Mouse (Mus musculus) CH12.LX (cell line): ENCODE measurements around the gene Gpr183. TPM values are rescaled to one million over a fixed set of nuclear protein-coding genes. Genes with fewer than 3 reads are reported as not detected.
A peak's percentile ranks its signal among the peaks of the same experiment; 100 is the strongest.

Experiments used
- DNase-seq: peaks from one replicate; pipeline ENCODE4 v3.0.0-alpha.2; 2013; ENCODE audit errors: extremely low read depth
- H3K27ac ChIP-seq: 2 replicates; pipeline ENCODE4 v1.5.1; 2012; ENCODE audit warnings: low read depth, mild to moderate bottlenecking, control low read depth, moderate library complexity; ENCODE audit not compliant: insufficient read depth
- H3K27me3 ChIP-seq: replicated peaks from 2 replicates; pipeline ENCODE3; 2012; ENCODE audit warnings: inconsistent platforms
- H3K36me3 ChIP-seq, 2 experiments: replicated peaks in 1 of 2; 2 replicates each; pipeline versions ENCODE3 to v1.6.1; 2012; ENCODE audit warnings: inconsistent platforms in 1 of 2, low read length in 1 of 2, mild to moderate bottlenecking in 1 of 2, mixed read lengths in 1 of 2, moderate library complexity in 1 of 2; ENCODE audit not compliant: control insufficient read depth in 1 of 2, insufficient read depth in 1 of 2
- H3K4me1 ChIP-seq, 2 experiments: 2 replicates each; pipeline ENCODE4 v1.6.1; 2012; ENCODE audit warnings: inconsistent platforms in 1 of 2, moderate library complexity in 1 of 2; ENCODE audit not compliant: insufficient read depth in 2 of 2, control insufficient read depth in 1 of 2
- H3K4me2 ChIP-seq: 2 replicates; pipeline ENCODE4 v1.6.1; 2012; ENCODE audit warnings: low read depth, mild to moderate bottlenecking, control low read depth; ENCODE audit not compliant: poor library complexity, insufficient read depth, severe bottlenecking
- H3K4me3 ChIP-seq, 3 experiments: fragments of 150-350 bp in 1 of 3; sonication (generic) in 1 of 3; replicated peaks in 1 of 3; 2 replicates each; pipeline versions ENCODE3 to v1.5.1; 2011 to 2012; ENCODE audit warnings: low read depth in 2 of 3, low read length in 2 of 3, mild to moderate bottlenecking in 2 of 3, moderate library complexity in 2 of 3, control low read depth in 1 of 3, improper control_type of control experiment in 1 of 3, inconsistent platforms in 1 of 3, mixed read lengths in 1 of 3; ENCODE audit not compliant: poor library complexity in 1 of 3
- H3K79me2 ChIP-seq: replicated peaks from 2 replicates; pipeline ENCODE4 v1.6.1; 2012; ENCODE audit warnings: mild to moderate bottlenecking, moderate library complexity; ENCODE audit not compliant: control insufficient read depth, poor library complexity, insufficient read depth, severe bottlenecking; ENCODE audit errors: extremely low read depth
- H3K9ac ChIP-seq: 2 replicates; pipeline ENCODE4 v1.6.1; 2012; ENCODE audit warnings: low read depth, mild to moderate bottlenecking, control low read depth, moderate library complexity; ENCODE audit not compliant: insufficient read depth
- H3K9me3 ChIP-seq: replicated peaks from 2 replicates; pipeline ENCODE3; 2012; ENCODE audit warnings: low read length, inconsistent platforms, mixed read lengths
- BHLHE40 ChIP-seq: IDR thresholded peaks from 2 replicates; pipeline ENCODE4 v1.6.1; 2011; ENCODE audit warnings: mild to moderate bottlenecking, low read depth, low read length, improper control_type of control experiment
- CHD1 ChIP-seq: IDR thresholded peaks from 2 replicates; pipeline ENCODE4 v1.6.1; 2012; ENCODE audit warnings: low read depth, low read length, improper control_type of control experiment, inconsistent platforms
- CTCF ChIP-seq, 2 experiments: IDR thresholded peaks in 1 of 2; conservative IDR thresholded peaks in 1 of 2; 2 replicates each; pipeline ENCODE4 v1.5.1; 2011 to 2012; ENCODE audit warnings: low read depth in 2 of 2, low read length in 2 of 2, improper control_type of control experiment in 1 of 2, inconsistent platforms in 1 of 2, mild to moderate bottlenecking in 1 of 2, moderate library complexity in 1 of 2
- E2F4 ChIP-seq: IDR thresholded peaks from 2 replicates; pipeline ENCODE4 v1.6.1; 2011; ENCODE audit warnings: low read depth, low read length, improper control_type of control experiment; ENCODE audit not compliant: insufficient replicate concordance
- EP300 ChIP-seq: IDR thresholded peaks from 2 replicates; pipeline ENCODE4 v1.6.1; 2011; ENCODE audit warnings: low read length, improper control_type of control experiment
- GABPA ChIP-seq: IDR thresholded peaks from 2 replicates; pipeline ENCODE4 v1.6.1; 2012; ENCODE audit warnings: low read depth, low read length, improper control_type of control experiment, inconsistent platforms; ENCODE audit not compliant: insufficient replicate concordance
- IRF4 ChIP-seq: IDR thresholded peaks from 2 replicates; pipeline ENCODE4 v1.6.1; 2014; ENCODE audit warnings: low read depth, mild to moderate bottlenecking, inconsistent platforms, low read length, improper control_type of control experiment
- MYC ChIP-seq: IDR thresholded peaks from 2 replicates; pipeline ENCODE4 v1.6.1; 2011; ENCODE audit warnings: low read depth, mild to moderate bottlenecking, improper control_type of control experiment, low read length
- NRF1 ChIP-seq: IDR thresholded peaks from 2 replicates; pipeline ENCODE4 v1.6.1; 2014; ENCODE audit warnings: low read depth, mild to moderate bottlenecking, inconsistent platforms, low read length, improper control_type of control experiment, moderate library complexity
- PAX5 ChIP-seq: IDR thresholded peaks from 2 replicates; pipeline ENCODE4 v1.6.1; 2012; ENCODE audit warnings: low read length, inconsistent platforms, mixed read lengths
- POLR2A ChIP-seq: IDR thresholded peaks from 2 replicates; pipeline ENCODE4 v1.6.1; 2011; ENCODE audit warnings: low read depth, mild to moderate bottlenecking, improper control_type of control experiment, low read length
- SMC3 ChIP-seq: IDR thresholded peaks from 2 replicates; pipeline ENCODE4 v1.6.1; 2011; ENCODE audit warnings: low read depth, low read length, improper control_type of control experiment
- TBP ChIP-seq: conservative IDR thresholded peaks from 2 replicates; pipeline ENCODE4 v1.6.1; 2011; ENCODE audit warnings: low read depth, low read length, improper control_type of control experiment
- TCF12 ChIP-seq: IDR thresholded peaks from 2 replicates; pipeline ENCODE4 v1.6.1; 2014; ENCODE audit warnings: low read depth, mild to moderate bottlenecking, inconsistent platforms, low read length, improper control_type of control experiment
- USF1 ChIP-seq: IDR thresholded peaks from 2 replicates; pipeline ENCODE4 v1.6.1; 2014; ENCODE audit warnings: low read depth, mild to moderate bottlenecking, inconsistent platforms, low read length, improper control_type of control experiment
- USF2 ChIP-seq: conservative IDR thresholded peaks from 2 replicates; pipeline ENCODE4 v1.6.1; 2011; ENCODE audit warnings: low read depth, low read length, improper control_type of control experiment
- ZKSCAN1 ChIP-seq: IDR thresholded peaks from 2 replicates; pipeline ENCODE4 v1.6.1; 2012; ENCODE audit warnings: low read depth, inconsistent platforms, low read length, improper control_type of control experiment, borderline replicate concordance
- ZNF384 ChIP-seq: IDR thresholded peaks from 2 replicates; pipeline ENCODE4 v1.6.1; 2012; ENCODE audit warnings: low read depth, low read length, improper control_type of control experiment, inconsistent platforms
- dilution Hi-C: fragments of 300-500 bp; cut with MboI; formaldehyde crosslinking; loops from 2 replicates; pipeline ENCODE4 v1.14.3; 2020; ENCODE audit warnings: low sequenced_read_pairs; ENCODE audit not compliant: extremely low pct_unique_long_range_greater_than_20kb, extremely low pct_ligation_motif_present
- in situ Hi-C: fragments of 300-500 bp; cut with MboI; formaldehyde crosslinking; loops from 3 replicates; pipeline ENCODE4 v1.14.3; 2019; ENCODE audit warnings: low sequenced_read_pairs, low pct_ligation_motif_present, low pct_unique_long_range_greater_than_20kb, mixed read lengths
- polyA plus RNA-seq: library from polyadenylated mRNA; unstranded; fragments of >175 nt; gene quantifications from 2 replicates; pipeline ENCODE4 v1.2.1, GENCODE M21; 2012; ENCODE audit warnings: low read depth; ENCODE audit not compliant: insufficient read length
- total RNA-seq, 2 experiments: library from RNA; depleted of rRNA; stranded (reverse); fragments of 300-350 nt in 1 of 2; fragments of >200 nt in 1 of 2; gene quantifications; 2 replicates each; pipeline ENCODE4 v1.2.3; 2012 to 2014

Gpr183 gene
- total and polyA plus RNA-seq, 3 experiments, result 3.6 to 16.3 (median 8.3) TPM

DNA sequence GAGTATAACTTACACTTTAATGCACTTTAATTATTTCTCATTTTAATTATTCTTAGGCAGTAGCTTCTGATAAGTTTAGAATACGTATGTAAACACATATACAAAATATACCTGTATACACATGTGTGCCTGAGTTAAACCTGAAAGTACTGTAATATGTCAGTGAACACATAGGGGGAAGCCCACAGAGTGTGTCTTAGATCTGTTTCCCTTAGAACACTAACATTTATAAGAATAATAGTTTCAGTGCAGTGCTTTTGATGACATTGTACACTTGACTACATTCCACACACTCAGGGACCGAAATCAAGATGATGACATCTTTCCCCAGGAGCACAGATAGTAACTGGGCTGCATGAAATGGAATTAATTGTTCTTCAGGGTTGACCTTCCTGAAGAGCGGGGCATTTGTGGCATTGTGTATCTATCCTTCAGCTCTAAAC, 5.4 kb downstream of the Gpr183 start:
- Histone ChIP-seq H3K27ac (no peak overlapping the region), H3K4me2 (0 out of 2 replicates have a peak overlapping the region, but pooled peaks have one; percentile 21), H3K9ac (no peak overlapping the region), H3K27me3 (no peaks in the 10 kb centered on the region), H3K9me3 (no peaks in the 10 kb centered on the region), H3K36me3 (peaks cover 4 to 34% of the 10 kb centered on the region in 2 experiments), H3K4me1 (peaks cover 35 to 89% of the 10 kb centered on the region in 2 experiments), H3K4me3 (no peak overlapping the region), H3K79me2 (peaks cover 3% of the 10 kb centered on the region; the same call in 1 of the 2 replicates)
- TF ChIP-seq EP300 (peak; percentile 61), E2F4 (no peak), GABPA (no peak), USF2 (no peak), POLR2A (no peak), SMC3 (no peak), USF1 (no peak), NRF1 (no peak), TBP (no peak), MYC (peak; percentile 72; the same call in 1 of the 2 replicates), CTCF (conservative IDR thresholded peaks at IDR 0.05 in 1 of 2, IDR thresholded peaks at IDR 0.05 in 1 of 2; ENCODE audit: low read depth in 2 of 2, low read length in 2 of 2) (no peak), BHLHE40 (peak; percentile 45; the same call in 1 of the 2 replicates), TCF12 (0 out of 2 replicates have a peak, but pooled peaks have one; percentile 19)
- DNase-seq, result no peak
- in situ Hi-C loops, result no loop called here
- dilution Hi-C loops, result no loop called here

- Histone ChIP-seq H3K4me3 (no peak overlapping the region), H3K79me2 (peaks cover 3% of the 10 kb centered on the region; the same call in 1 of the 2 replicates), H3K27ac (no peak overlapping the region), H3K4me2 (0 out of 2 replicates have a peak overlapping the region, but pooled peaks have one; percentile 21), H3K27me3 (no peaks in the 10 kb centered on the region), H3K9me3 (no peaks in the 10 kb centered on the region), H3K4me1 (peaks cover 35 to 89% of the 10 kb centered on the region in 2 experiments), H3K9ac (no peak overlapping the region), H3K36me3 (peaks cover 10 to 40% of the 10 kb centered on the region in 2 experiments)
- dilution Hi-C loops (no loop called here), in situ Hi-C loops (no loop called here)
- TF ChIP-seq IRF4, result peak; percentile 25; the same call in 1 of the 2 replicates
- TF ChIP-seq CHD1, result 0 out of 2 replicates have a peak, but pooled peaks have one; percentile 53
- no peak for TF ChIP-seq ZKSCAN1
- TF ChIP-seq PAX5, result no peak
- no peak for TF ChIP-seq ZNF384
- TF ChIP-seq EP300, result peak; percentile 63
- 0 out of 2 replicates have a peak, but pooled peaks have one; percentile 33 for TF ChIP-seq TCF12
- TF ChIP-seq BHLHE40, result no peak; the same call in 1 of the 2 replicates
- DNase-seq, result no peak
These were observed 6.1 kb downstream of the Gpr183 start for GRCm38 (mm10) chr14:121958751-121959537.
